Mouse (Mus musculus) heart, embryonic 13.5 days (tissue): ENCODE data around the gene Zdhhc15. TPM values are rescaled to one million over a fixed set of nuclear protein-coding genes. Genes with fewer than 3 reads are reported as not detected.
"Not testable (repeated sequence)": the region's sequence is repeated elsewhere in the genome, so short reads cannot be mapped to it uniquely, and the experiment has no call there.

Experiments
- ATAC-seq: fragments of 200-750 bp; cut with Nextera tagmentation; 2 replicates; pipeline ENCODE4 v1.8.0; 2017; ENCODE audit warnings: moderate TSS enrichment; ENCODE audit not compliant: insufficient number of reproducible peaks, low FRiP score, low TSS enrichment; ENCODE audit errors: extremely low read depth
- H3K27ac ChIP-seq: fragments of 300-500 bp; sonication (generic); replicated peaks from 2 replicates; pipeline ENCODE4 v1.5.1; 2015; ENCODE audit warnings: moderate library complexity, mild to moderate bottlenecking, inconsistent platforms
- H3K27me3 ChIP-seq: fragments of 300-500 bp; sonication (generic); replicated peaks from 2 replicates; pipeline ENCODE4 v1.6.1; 2015; ENCODE audit warnings: mild to moderate bottlenecking, inconsistent platforms
- H3K36me3 ChIP-seq: fragments of 300-500 bp; sonication (generic); 2 replicates; pipeline ENCODE4 v1.6.1; 2015; ENCODE audit warnings: mild to moderate bottlenecking, inconsistent platforms
- H3K4me1 ChIP-seq: fragments of 300-500 bp; sonication (generic); 2 replicates; pipeline ENCODE4 v1.6.1; 2015; ENCODE audit warnings: inconsistent platforms
- H3K4me2 ChIP-seq: fragments of 300-500 bp; sonication (generic); 2 replicates; pipeline ENCODE4 v1.6.1; 2015; ENCODE audit warnings: inconsistent platforms, mild to moderate bottlenecking, moderate library complexity
- H3K4me3 ChIP-seq: fragments of 300-500 bp; sonication (generic); 2 replicates; pipeline ENCODE4 v1.5.1; 2015; ENCODE audit warnings: moderate library complexity, mild to moderate bottlenecking, inconsistent platforms
- H3K9ac ChIP-seq: fragments of 300-500 bp; sonication (generic); 2 replicates; pipeline ENCODE4 v1.6.1; 2015; ENCODE audit warnings: inconsistent platforms, mild to moderate bottlenecking, moderate library complexity
- H3K9me3 ChIP-seq: fragments of 300-500 bp; sonication (generic); 2 replicates; pipeline ENCODE4 v1.6.1; 2016; ENCODE audit warnings: inconsistent platforms
- WGBS: fragments of 180-500 bp; shearing (Covaris S2); methylation state at CpG from one replicate; pipeline ENCODE4 v1.1.7; 2015; ENCODE audit warnings: mixed read lengths; 5-methylcytosine and 5-hydroxymethylcytosine counted together
- polyA plus RNA-seq: library from polyadenylated mRNA; unstranded; fragments of >200 nt; fragmentation: Nextera tagmentation; extraction: Ambion mirVana; gene quantifications from 2 replicates; pipeline ENCODE4 v1.2.1, GENCODE M21; 2015

Gene Zdhhc15
- polyA plus RNA-seq = 5.2 and 5.4 TPM in 2 replicates

DNA sequence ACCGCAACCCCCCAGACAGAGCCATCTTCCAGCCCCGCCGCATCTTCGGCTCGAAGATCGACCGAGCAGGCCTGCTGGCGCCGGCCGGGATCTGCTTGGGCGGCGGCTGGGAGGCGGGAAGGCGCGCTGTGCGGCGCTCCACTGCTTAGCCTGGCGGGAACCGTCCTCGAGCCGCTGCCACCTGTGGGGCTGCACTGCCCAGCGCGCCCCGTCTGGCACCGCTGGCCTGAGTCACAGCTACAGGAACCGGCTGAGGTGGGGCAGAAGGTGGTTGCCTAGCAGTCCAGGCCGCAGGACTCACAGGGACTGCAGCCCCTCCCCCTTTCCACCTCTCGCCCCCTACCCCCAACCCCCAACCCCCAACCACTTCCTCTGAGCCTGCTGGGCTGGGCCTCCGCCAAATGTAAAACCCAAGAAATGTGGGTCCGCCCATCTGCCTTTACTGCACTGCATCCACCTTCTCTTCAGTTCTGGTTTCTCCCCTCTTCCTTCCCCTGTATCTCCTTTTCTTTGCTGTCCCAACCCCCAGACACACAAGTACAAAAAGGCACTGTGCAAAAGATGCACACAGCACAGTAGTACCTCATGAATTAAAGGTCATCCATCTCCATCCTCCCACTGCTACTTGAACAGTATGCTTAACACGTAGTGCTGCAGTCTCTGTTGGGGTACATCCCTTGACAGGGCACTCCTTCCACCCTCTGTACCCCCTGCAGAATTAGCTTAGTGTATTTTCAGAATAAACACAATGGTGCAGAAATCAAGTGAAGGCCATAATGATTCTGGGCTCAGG is at the start of gene Zdhhc15:
Gene Zdhhc15 (minus strand): TSS at position 308 of the 793 bp plus-strand sequence.
- Histone ChIP-seq H3K27me3 (no peaks in the 10 kb centered on the region; the same call in 1 of the 2 replicates), H3K36me3 (no peaks in the 10 kb centered on the region), H3K9ac (peak within 1 kb of the TSS; percentile 80), H3K4me3 (peak within 1 kb of the TSS; percentile 61), H3K27ac (peak within 1 kb of the TSS; percentile 59), H3K4me1 (no peaks in the 10 kb centered on the region), H3K9me3 (no peaks in the 10 kb centered on the region), H3K4me2 (peak within 1 kb of the TSS; percentile 72)
- ATAC-seq = peak; percentile 61; the same call in 1 of the 2 replicates
- WGBS = 24% methylated on average over 27 of the region's 31 CpGs

DNA sequence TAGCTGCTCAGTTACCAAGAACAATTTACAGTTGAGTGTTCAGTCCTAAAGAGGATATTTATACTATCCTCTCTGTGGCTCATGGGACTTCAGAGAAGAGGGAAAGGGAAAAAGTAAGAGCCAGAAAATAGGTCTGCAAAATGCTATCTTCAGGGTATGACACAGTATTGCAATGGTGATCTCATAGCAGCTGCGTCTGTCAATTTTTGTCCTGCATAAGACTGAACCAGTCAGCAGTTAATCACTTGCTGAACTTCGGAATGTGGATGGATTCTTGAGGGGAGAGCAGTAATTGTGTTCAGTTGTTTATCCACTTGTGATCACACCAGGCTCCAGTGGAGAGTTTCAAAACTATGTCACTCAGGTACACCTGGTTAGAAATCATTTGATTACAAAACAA is 37.1 kb upstream of the Zdhhc15 start:
- H3K9ac ChIP-seq = no peak overlapping the region
- no peaks in the 10 kb centered on the region for H3K9me3 ChIP-seq
- H3K4me1 ChIP-seq = no peaks in the 10 kb centered on the region
- H3K27me3 ChIP-seq = no peaks in the 10 kb centered on the region; the same call in 1 of the 2 replicates
- no peak for ATAC-seq
- H3K36me3 ChIP-seq = no peaks in the 10 kb centered on the region
- 59% methylated on average over 2 of the region's 2 CpGs for WGBS
- no peak overlapping the region for H3K4me2 ChIP-seq
- no peak overlapping the region for H3K4me3 ChIP-seq
- no peak overlapping the region for H3K27ac ChIP-seq

DNA sequence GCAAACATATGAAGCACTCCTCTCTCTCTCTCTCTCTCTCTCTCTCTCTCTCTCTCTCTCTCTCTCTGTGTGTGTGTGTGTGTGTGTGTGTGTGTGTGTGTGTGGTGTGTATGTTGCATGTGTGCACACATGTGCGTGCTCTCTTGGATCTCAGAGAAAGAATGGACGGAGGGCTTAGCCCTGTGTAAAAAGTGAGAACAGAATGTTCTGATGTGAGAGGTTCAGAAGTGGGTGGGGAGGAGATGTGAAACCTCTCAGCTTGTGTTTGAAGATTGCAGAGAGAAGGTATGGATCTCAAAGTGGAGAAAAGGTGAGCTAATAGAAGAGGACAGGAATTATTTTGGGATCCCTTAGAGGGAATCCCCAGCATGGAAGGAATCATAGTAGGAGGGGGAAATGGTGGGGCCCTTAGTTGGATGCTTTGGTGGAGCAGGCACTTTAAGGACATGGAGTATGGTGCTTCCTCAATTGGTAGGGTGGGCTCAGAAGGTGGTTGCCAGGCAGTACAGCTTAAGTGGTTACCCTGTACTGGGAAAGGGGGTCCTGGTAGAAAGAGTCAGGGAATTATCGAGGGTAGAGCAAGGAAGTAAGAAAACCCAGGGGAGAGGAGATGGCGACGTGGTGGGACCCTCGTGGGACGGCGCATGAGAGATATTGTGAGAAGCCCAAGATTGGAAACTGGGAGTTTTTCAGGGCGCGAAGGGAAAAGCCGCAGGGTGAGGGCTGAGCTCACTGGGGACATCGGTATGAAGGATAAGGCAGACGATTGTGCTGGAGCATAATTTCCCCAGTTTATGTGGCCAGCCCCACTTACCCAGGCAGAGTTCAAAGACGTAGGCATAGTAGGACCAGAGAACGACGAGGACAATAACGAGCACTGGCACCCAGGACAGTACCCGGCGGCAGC is 761 bp downstream of the Zdhhc15 start:
- peak overlapping the region; percentile 59 for H3K27ac ChIP-seq
- ATAC-seq = no peak
- peak overlapping the region; percentile 61 for H3K4me3 ChIP-seq
- whole genome bisulfite sequencing = 16% methylated on average over 19 of the region's 19 CpGs
- no peaks in the 10 kb centered on the region for H3K9me3 ChIP-seq
- H3K27me3 ChIP-seq = no peaks in the 10 kb centered on the region; the same call in 1 of the 2 replicates
- no peaks in the 10 kb centered on the region for H3K4me1 ChIP-seq
- H3K36me3 ChIP-seq = no peaks in the 10 kb centered on the region
- peak overlapping the region; percentile 72 for H3K4me2 ChIP-seq
- peak overlapping the region; percentile 80 for H3K9ac ChIP-seq

DNA sequence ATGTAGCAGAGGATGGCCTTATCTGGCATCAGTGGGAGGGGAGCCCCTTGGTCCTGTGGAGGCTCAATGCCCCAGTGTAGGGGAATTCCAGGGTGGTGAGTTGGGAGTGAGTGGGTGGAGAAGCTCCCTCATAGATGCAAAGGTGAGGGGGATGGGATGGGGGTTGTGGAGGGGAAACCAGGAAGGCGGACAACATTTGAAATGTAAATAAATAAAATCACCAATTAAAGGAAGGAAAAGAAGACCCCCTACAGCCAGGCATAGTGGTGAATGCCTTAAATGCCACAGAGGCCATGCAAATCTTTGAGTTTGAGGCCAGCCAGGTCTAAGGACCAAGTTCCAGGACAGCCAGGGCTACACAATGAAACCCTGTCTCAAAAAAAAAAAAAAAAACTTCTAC is 13.9 kb downstream of the Zdhhc15 start:
- 88% methylated on average over 1 of the region's 1 CpGs for WGBS
- no peaks in the 10 kb centered on the region for H3K4me1 ChIP-seq
- H3K27me3 ChIP-seq = no peaks in the 10 kb centered on the region
- H3K27ac ChIP-seq = no peak overlapping the region
- no peak for ATAC-seq
- H3K9ac ChIP-seq = no peak overlapping the region
- no peak overlapping the region for H3K4me2 ChIP-seq
- no peak overlapping the region for H3K4me3 ChIP-seq
- no peaks in the 10 kb centered on the region for H3K36me3 ChIP-seq
- H3K9me3 ChIP-seq = no peaks in the 10 kb centered on the region

DNA sequence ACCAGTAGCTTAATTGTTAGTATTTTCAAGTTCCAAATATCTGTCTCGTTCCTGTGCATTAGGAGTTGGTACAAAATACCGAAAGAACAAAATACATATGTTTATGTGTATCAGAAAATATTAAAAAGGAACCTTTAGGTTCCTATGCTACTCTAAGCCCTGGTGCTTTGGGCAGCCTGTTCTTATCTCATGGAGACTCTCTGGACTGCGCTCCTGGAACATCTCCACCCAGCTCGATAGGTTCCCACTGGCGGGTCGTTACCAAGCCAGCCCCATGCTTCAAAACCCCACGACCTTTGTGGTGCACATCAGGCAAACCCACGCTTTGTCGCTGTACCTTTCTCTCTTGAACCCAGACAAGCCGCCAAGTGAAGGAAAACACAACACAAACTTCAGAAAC is 58.3 kb downstream of the Zdhhc15 start:
- no peaks in the 10 kb centered on the region for H3K36me3 ChIP-seq
- H3K27me3 ChIP-seq = no peaks in the 10 kb centered on the region
- H3K4me1 ChIP-seq = no peaks in the 10 kb centered on the region
- H3K9me3 ChIP-seq = no peaks in the 10 kb centered on the region
- H3K4me2 ChIP-seq = no peak overlapping the region
- H3K4me3 ChIP-seq = no peak overlapping the region
- H3K9ac ChIP-seq = no peak overlapping the region
- WGBS = 80% methylated on average over 10 of the region's 10 CpGs
- no peak for ATAC-seq
- H3K27ac ChIP-seq = no peak overlapping the region

GRCm38 (mm10) chrX:104603738-104604430 is 67.0 kb downstream of the Zdhhc15 start:
- not testable (repeated sequence) for H3K4me2 ChIP-seq, ATAC-seq, H3K9me3 ChIP-seq, H3K27ac ChIP-seq, H3K9ac ChIP-seq, H3K4me3 ChIP-seq, H3K27me3 ChIP-seq, H3K4me1 ChIP-seq, H3K36me3 ChIP-seq
- WGBS = 44% methylated on average over 2 of the region's 7 CpGs

DNA sequence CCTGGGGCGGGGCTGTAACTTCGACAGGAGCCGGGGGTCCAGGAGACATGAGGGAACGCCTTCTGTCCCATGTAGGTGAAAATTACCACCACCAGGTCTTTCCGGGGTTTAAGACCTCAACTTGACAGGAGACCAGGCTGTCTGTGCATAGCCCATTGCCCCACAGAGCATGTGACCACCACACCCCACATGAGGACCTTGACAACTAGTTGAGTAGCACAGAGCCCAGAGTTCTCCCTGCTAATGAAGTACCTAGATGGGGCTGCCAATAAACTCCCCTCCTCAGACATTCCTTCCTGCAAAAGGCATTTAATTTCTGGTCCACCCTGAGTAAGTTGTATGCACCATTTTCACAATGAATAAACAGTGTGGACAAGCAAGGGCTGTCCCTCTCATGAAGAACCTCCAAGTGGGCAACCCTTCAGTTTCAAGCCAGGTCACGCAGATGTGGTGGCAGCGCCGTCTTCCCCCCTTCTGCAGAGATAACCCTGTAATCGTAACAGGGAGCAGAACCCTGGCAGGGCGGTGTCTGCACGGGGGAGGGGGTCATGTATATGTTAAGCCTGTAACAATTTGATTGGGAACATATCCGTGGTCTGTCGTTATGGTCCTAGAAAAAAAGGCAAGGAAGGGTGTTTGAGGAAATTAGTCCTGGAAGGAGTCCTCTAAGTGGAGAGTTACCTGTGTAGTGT is 68.5 kb downstream of the Zdhhc15 start:
- H3K9ac ChIP-seq, H3K9me3 ChIP-seq, H3K4me2 ChIP-seq, H3K27me3 ChIP-seq, H3K27ac ChIP-seq, ATAC-seq, H3K36me3 ChIP-seq, H3K4me1 ChIP-seq, H3K4me3 ChIP-seq: not testable (repeated sequence)
- WGBS = 73% methylated on average over 8 of the region's 13 CpGs

GRCm38 (mm10) chrX:104573946-104574345 is 96.9 kb downstream of the Zdhhc15 start:
- H3K4me1 ChIP-seq = no peaks in the 10 kb centered on the region
- WGBS = 52% methylated on average over 5 of the region's 5 CpGs
- no peak overlapping the region for H3K27ac ChIP-seq
- ATAC-seq = no peak
- H3K9me3 ChIP-seq = no peaks in the 10 kb centered on the region
- H3K27me3 ChIP-seq = no peaks in the 10 kb centered on the region; the same call in 1 of the 2 replicates
- H3K36me3 ChIP-seq = no peaks in the 10 kb centered on the region
- H3K4me2 ChIP-seq = no peak overlapping the region
- no peak overlapping the region for H3K4me3 ChIP-seq
- no peak overlapping the region for H3K9ac ChIP-seq

DNA sequence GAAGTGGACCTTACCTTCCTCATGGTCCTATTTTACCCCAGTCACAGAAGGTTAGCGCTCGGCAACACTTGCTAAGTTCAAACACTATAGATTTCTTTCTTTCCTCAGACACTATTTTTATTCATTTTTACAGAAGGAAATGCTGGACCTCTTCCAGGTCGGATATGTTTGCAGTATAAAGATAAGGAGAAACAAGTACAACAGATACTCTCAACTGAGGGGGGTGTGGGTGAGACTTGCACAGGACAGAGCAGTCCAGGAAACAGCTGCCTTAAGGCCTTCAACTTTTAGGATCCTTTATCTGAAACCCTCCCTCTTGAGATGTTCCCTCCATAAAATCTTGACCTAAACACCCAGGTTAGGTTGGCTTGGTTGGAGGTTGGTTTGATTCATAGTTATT is 103.4 kb downstream of the Zdhhc15 start:
- no peaks in the 10 kb centered on the region for H3K9me3 ChIP-seq
- H3K27ac ChIP-seq = no peak overlapping the region
- no peak overlapping the region for H3K4me3 ChIP-seq
- no peaks in the 10 kb centered on the region for H3K4me1 ChIP-seq
- 40% methylated on average over 3 of the region's 3 CpGs for WGBS
- H3K27me3 ChIP-seq = no peaks in the 10 kb centered on the region
- no peak overlapping the region for H3K9ac ChIP-seq
- no peaks in the 10 kb centered on the region for H3K36me3 ChIP-seq
- no peak overlapping the region for H3K4me2 ChIP-seq
- no peak for ATAC-seq

GRCm38 (mm10) chrX:104545283-104545682 is 125.6 kb downstream of the Zdhhc15 start:
- no peaks in the 10 kb centered on the region for H3K36me3 ChIP-seq
- no peaks in the 10 kb centered on the region for H3K4me1 ChIP-seq
- H3K9ac ChIP-seq = no peak overlapping the region
- H3K9me3 ChIP-seq = no peaks in the 10 kb centered on the region
- H3K27me3 ChIP-seq = peaks cover 10% of the 10 kb centered on the region
- 82% methylated on average over 1 of the region's 1 CpGs for WGBS
- no peak overlapping the region for H3K4me2 ChIP-seq
- no peak for ATAC-seq
- no peak overlapping the region for H3K27ac ChIP-seq
- H3K4me3 ChIP-seq = no peak overlapping the region
